Mouse (Mus musculus): ENCODE results near the gene Zfp207. TPM values are rescaled to one million over a fixed set of nuclear protein-coding genes. Genes with fewer than 3 reads are reported as not detected.

Zfp207 gene
- polyA plus RNA-seq, 1 experiment, result 162 TPM

DNA sequence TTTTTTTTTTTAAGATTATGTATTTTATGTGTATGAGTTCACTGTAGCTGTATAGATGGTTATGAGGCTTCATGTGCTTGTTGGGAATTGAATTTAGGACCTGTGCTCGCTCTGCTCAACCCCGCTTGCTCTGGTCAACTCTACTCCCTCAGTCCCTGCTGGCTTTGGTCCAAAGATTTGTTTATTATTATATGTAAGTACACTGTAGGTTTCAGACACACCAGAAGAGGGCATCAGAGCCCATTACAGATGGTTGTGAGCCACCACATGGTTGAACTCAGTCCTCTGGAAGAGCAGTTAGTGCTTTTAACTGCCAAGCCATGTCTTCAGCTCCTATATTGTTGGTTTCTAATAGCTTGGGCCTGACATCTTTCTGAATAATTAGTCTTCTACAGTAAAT, 66.8 kb downstream of the Zfp207 start:
- no peak overlapping the region for H3K4me3 ChIP-seq (ENCODE audit: insufficient read depth, low read depth, low read length)
- H3K4me1 ChIP-seq (ENCODE audit: control insufficient read depth, insufficient read depth, low read length), result no peaks in the 10 kb centered on the region
- 96% methylated on average over 2 of the region's 2 CpGs for WGBS
- TF ChIP-seq POLR2A (IDR thresholded peaks at IDR 0.05; ENCODE audit: insufficient read depth, low read depth, low read length) (no peak), CTCF (IDR thresholded peaks at IDR 0.05; ENCODE audit: insufficient read depth, low read depth, low read length) (no peak)
- H3K27ac ChIP-seq (ENCODE audit: insufficient read depth, low read depth, low read length), result no peak overlapping the region

GRCm38 (mm10) chr11:80452242-80452641, 69.2 kb downstream of the Zfp207 start:
- 90% methylated on average over 3 of the region's 3 CpGs for WGBS
- Histone ChIP-seq H3K4me3 (ENCODE audit: insufficient read depth, low read depth, low read length) (no peak overlapping the region), H3K4me1 (ENCODE audit: control insufficient read depth, insufficient read depth, low read length) (no peaks in the 10 kb centered on the region), H3K27ac (ENCODE audit: insufficient read depth, low read depth, low read length) (no peak overlapping the region)
- TF ChIP-seq CTCF (IDR thresholded peaks at IDR 0.05; ENCODE audit: insufficient read depth, low read depth, low read length) (no peak), POLR2A (IDR thresholded peaks at IDR 0.05; ENCODE audit: insufficient read depth, low read depth, low read length) (no peak)

DNA sequence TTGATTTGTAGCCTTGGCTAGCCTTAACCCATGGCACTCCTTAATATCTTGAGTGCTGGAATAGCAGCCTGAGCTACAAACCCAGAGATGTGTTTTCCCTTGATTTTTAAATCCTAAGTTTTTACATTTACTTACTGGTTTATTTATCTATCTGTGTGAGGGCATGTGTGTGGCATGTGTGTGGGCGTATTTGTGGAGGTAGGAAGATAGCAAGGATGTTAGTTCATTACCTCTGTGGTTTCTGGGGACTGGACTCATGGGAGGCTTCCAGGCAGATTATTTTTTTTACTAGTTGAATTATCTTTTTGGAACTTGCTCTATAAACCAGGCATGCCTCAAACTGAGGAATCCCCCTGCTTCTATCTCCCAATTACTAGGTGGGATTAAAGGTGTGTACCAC, 70.1 kb downstream of the Zfp207 start:
- TF ChIP-seq CTCF (IDR thresholded peaks at IDR 0.05; ENCODE audit: insufficient read depth, low read depth, low read length) (no peak), POLR2A (IDR thresholded peaks at IDR 0.05; ENCODE audit: insufficient read depth, low read depth, low read length) (no peak)
- Histone ChIP-seq H3K4me3 (ENCODE audit: insufficient read depth, low read depth, low read length) (no peak overlapping the region), H3K4me1 (ENCODE audit: control insufficient read depth, insufficient read depth, low read length) (no peaks in the 10 kb centered on the region), H3K27ac (ENCODE audit: insufficient read depth, low read depth, low read length) (no peak overlapping the region)
- WGBS, result 96% methylated on average over 1 of the region's 1 CpGs

Other genes with a start within 250 kb of the Zfp207 start
- gene Tefm, start 241.1 kb upstream of the Zfp207 start, polyA plus RNA-seq (2012; ENCODE audit: insufficient read depth, insufficient read length, low replicate concordance, missing spikeins), result not detected in 2 replicates
- gene Adap2, start 229.2 kb upstream of the Zfp207 start, polyA plus RNA-seq (2012; ENCODE audit: insufficient read depth, insufficient read length, low replicate concordance, missing spikeins), result not detected in 2 replicates
- not detected in 2 replicates for gene Rnf135, start 199.4 kb upstream of the Zfp207 start, polyA plus RNA-seq (2012; ENCODE audit: insufficient read depth, insufficient read length, low replicate concordance, missing spikeins)
- gene Rhot1, start 174.3 kb upstream of the Zfp207 start, polyA plus RNA-seq (2012; ENCODE audit: insufficient read depth, insufficient read length, low replicate concordance, missing spikeins), result not detected in 2 replicates
- not detected in 2 replicates for gene Rhbdl3, start 82.4 kb upstream of the Zfp207 start, polyA plus RNA-seq (2012; ENCODE audit: insufficient read depth, insufficient read length, low replicate concordance, missing spikeins)
- not detected in 2 replicates for gene 5730455P16Rik, start 5.2 kb upstream of the Zfp207 start, polyA plus RNA-seq (2012; ENCODE audit: insufficient read depth, insufficient read length, low replicate concordance, missing spikeins)
- gene Psmd11, start 45.3 kb downstream of the Zfp207 start, polyA plus RNA-seq (2012; ENCODE audit: insufficient read depth, insufficient read length, low replicate concordance, missing spikeins), result not detected in 2 replicates
- 97.4 and 147 TPM in 2 replicates for gene Cdk5r1, start 93.7 kb downstream of the Zfp207 start, polyA plus RNA-seq (2012; ENCODE audit: insufficient read depth, insufficient read length, low replicate concordance, missing spikeins)